Mouse (Mus musculus): ENCODE measurements around the gene Tec.

The Tec gene

DNA sequence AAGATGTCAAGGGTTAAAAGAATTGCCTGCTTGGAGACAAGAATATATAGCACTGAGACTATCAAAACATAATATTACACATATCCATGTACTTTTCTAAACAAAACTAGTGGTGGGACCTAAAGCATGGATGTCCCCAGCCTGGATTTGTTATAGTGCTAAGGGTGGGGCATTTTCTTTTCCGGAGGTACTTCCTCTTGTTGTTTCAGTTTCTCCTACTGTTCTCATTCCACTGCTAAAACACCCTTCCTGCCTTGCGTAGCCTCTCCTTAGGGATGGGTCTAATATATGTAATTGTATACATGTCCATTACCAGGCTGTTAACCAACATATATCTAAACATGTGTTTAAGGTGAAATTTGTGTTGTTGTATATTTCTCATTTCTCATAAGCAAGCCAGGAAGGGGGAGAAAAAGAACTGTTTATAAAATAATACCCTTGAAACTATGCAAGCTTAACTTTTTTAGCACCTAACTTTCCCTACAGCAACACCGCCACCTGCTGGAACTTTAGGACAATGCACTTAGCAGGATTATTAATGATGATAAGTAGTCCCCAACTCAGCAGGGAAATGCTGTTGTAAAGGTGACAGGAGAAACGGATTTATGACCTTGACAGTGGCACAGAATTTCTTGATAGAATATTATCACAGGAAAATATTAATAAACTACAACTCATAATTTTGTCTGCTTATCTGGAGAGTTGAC is 157.6 kb downstream of the Tec start:
- in situ Hi-C loops (cut with MboI; ENCODE audit: unreplicated experiment in 2 of 2) = loop anchor here (5.0 to 25.0 kb wide), 4 partner anchors 356 to 1208 kb away; no protein-coding TSS in a partner anchor

DNA sequence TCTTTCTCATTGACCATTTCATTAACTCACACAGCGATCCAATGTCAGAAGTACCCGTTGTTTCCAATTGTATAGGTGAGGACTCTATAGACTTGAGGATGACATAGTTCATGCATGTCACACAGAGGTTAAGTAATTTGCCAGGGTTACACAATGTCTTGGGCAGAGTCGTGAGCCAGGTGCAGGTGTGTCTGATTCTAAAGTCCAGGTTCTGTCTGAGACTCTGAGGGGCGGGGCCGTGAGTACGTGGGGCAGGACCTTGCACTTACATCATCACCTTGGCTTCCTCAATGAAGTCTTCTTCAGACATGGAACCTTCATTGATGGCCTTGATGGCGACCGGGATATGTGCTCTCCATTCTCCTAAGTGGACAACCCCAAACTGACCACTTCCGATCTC is 158.3 kb downstream of the Tec start:
- in situ Hi-C loops (cut with MboI; ENCODE audit: unreplicated experiment in 2 of 2) = loop anchor here (5.0 to 25.0 kb wide), 4 partner anchors 355 to 1208 kb away; no protein-coding TSS in a partner anchor

DNA sequence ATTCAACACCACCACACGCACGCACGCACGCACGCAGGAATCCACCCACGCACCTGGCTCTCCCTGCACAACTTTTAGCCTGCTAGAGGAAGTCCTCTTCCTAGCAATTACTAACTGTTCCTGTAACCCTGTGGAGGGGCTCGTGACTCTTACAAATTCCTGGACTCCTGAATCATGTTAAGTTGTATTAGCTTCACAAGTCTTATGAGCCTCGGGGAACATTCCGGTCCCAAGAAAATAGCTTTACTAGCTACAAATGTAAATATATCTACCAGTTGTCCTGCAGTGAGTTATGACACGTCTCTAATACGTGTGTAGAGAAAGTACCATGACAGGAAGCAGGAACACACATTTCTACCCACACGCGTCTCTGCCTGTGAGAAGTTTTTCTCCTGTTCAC is 158.8 kb downstream of the Tec start:
- in situ Hi-C loops (cut with MboI; ENCODE audit: unreplicated experiment in 2 of 2) = loop anchor here in 1 of 2 experiments (10.0 to 25.0 kb wide), 2 partner anchors 355 to 678 kb away; no protein-coding TSS in a partner anchor

DNA sequence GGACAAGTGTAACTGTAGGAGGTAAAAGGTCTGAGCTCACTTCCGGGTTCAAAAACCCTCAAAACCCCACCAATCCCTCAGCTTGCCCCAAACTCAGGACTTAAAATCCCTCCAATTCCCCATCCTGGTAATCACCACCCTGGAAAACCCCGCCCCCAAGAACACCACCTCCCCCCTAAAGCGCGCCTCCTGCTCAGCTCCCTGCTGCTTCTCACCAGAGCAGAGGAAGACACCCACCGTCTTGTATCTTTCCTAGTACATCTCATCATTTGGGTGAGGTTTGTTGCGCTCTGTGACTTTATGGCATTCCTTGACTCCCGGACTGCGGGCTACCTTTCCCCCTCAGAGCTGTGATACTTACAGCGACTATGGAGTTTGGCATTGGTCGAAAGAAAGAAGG is 161.6 kb downstream of the Tec start:
- in situ Hi-C loops (cut with MboI; ENCODE audit: unreplicated experiment in 2 of 2) = loop anchor here in 1 of 2 experiments (10.0 to 25.0 kb wide), 2 partner anchors 352 to 681 kb away; no protein-coding TSS in a partner anchor

DNA sequence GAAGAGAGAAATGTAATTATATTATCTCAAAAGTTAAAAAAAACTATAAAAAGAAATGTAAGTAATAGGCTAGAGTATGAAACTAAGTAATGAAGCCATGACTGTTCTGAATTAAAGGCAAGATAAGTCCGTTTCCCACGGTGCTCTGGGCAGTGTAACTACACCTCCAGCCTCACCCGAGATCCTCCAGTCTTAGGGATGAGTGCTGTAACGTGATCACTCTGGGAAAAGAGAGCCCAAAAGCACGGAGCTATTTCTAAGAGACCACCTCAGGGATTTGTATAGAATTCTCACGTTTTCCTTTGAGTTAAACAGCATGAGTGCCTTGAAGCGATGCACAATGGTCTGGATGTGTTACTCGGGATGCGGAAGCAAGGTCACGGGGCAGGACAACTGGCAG is 162.2 kb downstream of the Tec start:
- in situ Hi-C loops (cut with MboI; ENCODE audit: unreplicated experiment in 2 of 2) = loop anchor here in 1 of 2 experiments (10.0 to 25.0 kb wide), 2 partner anchors 351 to 681 kb away; no protein-coding TSS in a partner anchor

Data from v-Abl transformed pro-B cells (cell line).